Mouse (Mus musculus): ENCODE results near the gene Mllt11.

GRCm38 (mm10) chr3:95186100-95186499 is 45.9 kb downstream of the Mllt11 start:
- no peak for TF ChIP-seq CTCF (IDR thresholded peaks at IDR 0.05; ENCODE audit: control insufficient read depth, insufficient read depth, insufficient read length)
- no peak for TF ChIP-seq MAX (IDR thresholded peaks at IDR 0.05)

Measured in C2C12 (cell line).